ENCODE assay signal across 8 mouse cellular contexts in genomic region chr4:120825577-120826326, GRCm38 (mm10). TPM values are rescaled to one million over a fixed set of nuclear protein-coding genes. Genes with fewer than 3 reads are reported as not detected.
DNase-seq lines count a peak whose midpoint lies in the region; ATAC-seq lines count a peak whose summit lies in the region.

No protein-coding gene starts in this region.

- ATAC-seq in inflammation-experienced regulatory T-cells, adult 6 months, result peak; percentile 92
- peak; percentile 92 for ATAC-seq in megakaryocyte-erythroid progenitor cell, adult 5-6 weeks (replicated peaks; ENCODE audit: low FRiP score, low TSS enrichment, poor library complexity, severe bottlenecking)

- intact Hi-C loops in gastrocnemius, postnatal 14 days (cut with DNase I; ENCODE audit: low total_unique reads), result no loop called here
- intact Hi-C loops in left cerebral cortex, postnatal 10 days (cut with DNase I), result no loop called here

- peak; percentile 98 to 99 for DNase-seq in adrenal gland, adult (ENCODE audit: inconsistent age in 2 of 2, low spot score in 1 of 2)
- peak; percentile 100 for DNase-seq in embryo, embryonic 10.5 days (ENCODE audit: low spot score)
- DNase-seq in gastrocnemius, postnatal 14 days, result peak; percentile 99
- DNase-seq in left cerebral cortex, postnatal 10 days (ENCODE audit: extremely low spot score in 1 of 2, low spot score in 2 of 2), result peak; percentile 97 to 99
- DNase-seq in right cerebral cortex, postnatal 25 days, result peak; percentile 95
- DNase-seq in yolk sac, embryonic 10.5 days (ENCODE audit: low spot score), result peak; percentile 98

RNA-seq across cellular contexts. Expression of gene Nfyc, which starts 5.6 kb away (rescaled TPM):
- total RNA-seq in gastrocnemius, postnatal 14 days (2021), result 10 to 100 TPM; 43.7 to 44.3 TPM
- 10 to 100 TPM; 56.4 to 70.1 (median 67.4) TPM for polyA plus RNA-seq in inflammation-experienced regulatory T-cells, adult 6 months (2017; shearing (Covaris generic))
- total RNA-seq in left cerebral cortex, postnatal 10 days (2021), result 10 to 100 TPM; 43.8 to 47.9 TPM
- 66.1 and 69.9 TPM in 2 replicates for total RNA-seq in megakaryocyte-erythroid progenitor cell, adult 5-6 weeks (2014; fragmentation: Nextera tagmentation)
- total RNA-seq in megakaryocyte-erythroid progenitor cell, adult 5-6 weeks (2017), result 39.0 and 74.5 TPM in 2 replicates

RNA-seq across cellular contexts. Expression of gene Rims3, which starts 28.9 kb away (rescaled TPM):
- under 1 TPM in 1 of 2 experiments, not detected in 1; 0.06 TPM for total RNA-seq in gastrocnemius, postnatal 14 days (2021)
- 1 to 10 TPM in 2 of 3 experiments, under 1 TPM in 1; 0.58 to 1.1 (median 1.0) TPM for polyA plus RNA-seq in inflammation-experienced regulatory T-cells, adult 6 months (2017; shearing (Covaris generic))
- total RNA-seq in left cerebral cortex, postnatal 10 days (2021), result 10 to 100 TPM; 38.9 to 41.0 TPM
- total RNA-seq in megakaryocyte-erythroid progenitor cell, adult 5-6 weeks (2014; fragmentation: Nextera tagmentation), result not detected in 2 replicates
- not detected in 2 replicates for total RNA-seq in megakaryocyte-erythroid progenitor cell, adult 5-6 weeks (2017)

Comparison
In these comparisons a context has a peak if more than half of its experiments do, and no peak if none do; other contexts are left out.
1. Peak in every context shown above with its lines: DNase-seq and ATAC-seq.
2. RNA of gene Rims3, which starts 28.9 kb away (total RNA-seq): 38.9 to 41.0 TPM in left cerebral cortex, postnatal 10 days; not detected in megakaryocyte-erythroid progenitor cell, adult 5-6 weeks and 0.06 TPM in gastrocnemius, postnatal 14 days; every median in the first group is over 10 times any median in the second.